Mouse (Mus musculus): ENCODE measurements at regions not wholly inside any gene's neighbourhood (a gene's known extent, or its start where the extent isn't known, plus 50 kb on each side); places are given as distances from the start of the nearest gene placed in this dataset.

DNA sequence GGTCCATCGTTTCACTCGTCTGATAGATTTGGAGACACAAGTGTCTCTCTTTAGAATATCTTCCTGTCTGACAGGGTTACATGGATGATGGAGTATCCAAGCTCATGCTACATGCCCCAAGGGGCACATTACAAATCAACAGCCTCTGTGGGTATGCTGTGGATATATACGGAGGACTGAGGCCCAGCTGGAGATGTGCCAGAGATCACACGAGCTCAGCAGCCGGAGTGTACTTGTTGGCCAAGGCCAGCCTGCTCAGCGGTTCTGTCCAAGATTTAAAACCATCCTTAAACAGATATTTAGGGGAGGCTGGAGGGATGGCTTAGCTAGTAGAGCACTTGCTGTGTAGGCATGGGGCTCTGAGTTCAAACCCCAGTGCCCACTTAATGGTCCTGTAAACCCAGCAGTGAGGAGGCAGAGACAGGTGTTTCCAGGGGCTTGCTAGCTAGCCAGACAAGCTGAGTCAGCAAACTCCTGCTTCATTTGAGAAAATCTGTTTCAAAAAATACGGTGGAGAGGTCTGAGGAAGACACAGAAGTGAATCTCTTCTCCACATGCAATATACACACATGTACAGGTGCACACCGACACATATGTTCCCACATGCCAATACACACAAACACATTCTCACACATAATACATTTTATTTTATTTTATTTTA lies 85.6 kb upstream of the Aldh1b1 start:
- DNase-seq, result no peak

DNA sequence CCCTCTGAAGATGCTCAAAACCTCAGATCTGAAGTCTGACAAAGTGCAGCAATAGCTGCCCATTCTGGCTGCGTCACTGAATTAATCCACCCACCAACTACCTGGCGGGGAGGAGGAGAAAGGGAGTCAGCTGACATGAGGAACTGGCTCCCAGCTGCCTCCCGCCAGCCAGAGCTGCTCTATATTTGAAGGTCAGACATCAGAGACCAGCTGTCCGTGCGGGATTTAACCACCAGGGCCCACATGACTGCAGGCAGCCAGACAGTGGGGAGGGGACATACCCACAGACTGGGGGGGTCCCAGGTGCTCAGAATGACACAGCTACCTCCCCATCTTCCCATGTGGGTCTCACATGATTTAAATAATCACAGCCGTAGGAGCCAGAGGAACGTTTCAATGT lies 94.8 kb upstream of the Aldh1b1 start:
- no peak for DNase-seq

DNA sequence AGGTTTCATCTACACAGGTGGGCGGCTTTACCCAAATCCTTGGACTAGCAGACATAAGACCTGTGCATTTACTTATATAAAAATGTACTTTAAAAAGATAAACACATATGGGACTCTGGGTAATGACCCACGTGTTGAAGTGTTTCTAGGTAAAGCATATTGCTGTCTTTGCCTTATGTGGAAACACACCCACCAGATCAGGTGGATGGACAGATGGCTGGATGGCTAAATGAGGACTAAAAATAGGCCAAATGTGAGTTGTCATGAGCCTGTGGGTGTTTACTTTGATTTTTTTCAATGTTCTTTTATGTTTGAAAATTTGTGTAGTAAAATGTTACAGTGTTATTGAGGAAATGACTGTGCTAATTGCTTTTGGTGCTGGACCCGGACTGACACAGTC lies 99.2 kb upstream of the Aldh1b1 start:
- DNase-seq, result no peak

DNA sequence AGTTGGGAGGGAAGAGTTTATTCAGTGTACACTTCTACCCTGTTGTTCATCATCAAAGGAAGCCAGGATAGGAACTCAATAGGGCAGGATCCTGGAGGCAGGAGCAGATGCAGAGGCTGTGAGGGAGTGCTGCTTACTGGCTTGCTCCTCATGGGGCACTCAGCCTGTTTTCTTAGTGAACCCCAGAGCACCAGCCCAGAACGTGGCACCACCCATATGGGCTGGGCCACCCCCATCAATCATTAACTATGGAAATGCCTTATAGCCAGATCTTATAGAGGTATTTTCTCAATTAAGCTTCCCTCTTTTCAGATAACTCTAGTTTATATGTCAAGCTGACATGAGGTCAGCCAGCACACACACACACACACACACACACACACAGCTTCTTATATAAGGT lies 103.6 kb upstream of the Aldh1b1 start:
- DNase-seq, result no peak

DNA sequence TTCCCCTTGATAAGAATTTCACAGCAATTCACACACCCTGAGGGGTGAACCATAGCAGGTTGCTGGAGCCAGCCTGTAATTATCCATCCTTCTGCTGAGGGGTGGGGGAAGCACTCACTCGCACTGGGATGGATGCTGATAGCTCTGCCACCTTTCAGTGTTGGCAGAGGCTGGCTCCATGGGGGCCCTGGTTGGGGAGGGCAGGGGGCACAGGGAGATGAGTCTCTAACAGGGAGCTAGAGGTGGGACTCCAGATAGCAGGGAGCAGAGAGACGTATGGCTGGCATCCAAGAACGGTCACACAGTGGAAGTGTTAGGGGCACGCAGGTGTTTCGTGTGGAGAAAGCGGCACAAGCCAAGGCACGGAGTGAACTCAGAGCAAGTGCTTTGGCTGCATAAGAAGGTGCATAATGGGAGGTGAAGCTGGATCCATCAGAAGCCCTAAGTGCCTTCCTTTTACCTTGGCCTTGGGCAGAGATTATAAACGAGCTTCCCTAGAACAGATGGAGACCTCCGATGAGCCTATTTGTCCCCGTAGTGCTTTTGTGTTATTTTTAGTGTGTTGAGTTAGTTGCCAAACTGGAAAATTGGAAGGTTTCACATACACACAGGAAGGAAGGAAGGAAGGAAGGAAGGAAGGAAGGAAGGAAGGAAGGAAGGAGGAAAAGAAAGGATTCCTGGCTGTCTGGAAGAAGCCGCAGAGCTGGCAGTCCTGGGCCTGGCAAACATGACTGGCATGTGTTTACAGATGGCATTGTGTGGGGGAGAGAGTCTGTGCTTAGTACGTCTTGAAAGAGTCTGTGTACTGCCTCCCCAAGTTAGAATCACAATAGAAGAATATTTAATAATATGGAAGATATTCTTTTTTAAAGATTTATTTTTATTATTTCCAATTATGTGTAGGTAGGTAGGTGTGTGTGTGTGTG lies 108.6 kb upstream of the Aldh1b1 start:
- DNase-seq, result no peak

DNA sequence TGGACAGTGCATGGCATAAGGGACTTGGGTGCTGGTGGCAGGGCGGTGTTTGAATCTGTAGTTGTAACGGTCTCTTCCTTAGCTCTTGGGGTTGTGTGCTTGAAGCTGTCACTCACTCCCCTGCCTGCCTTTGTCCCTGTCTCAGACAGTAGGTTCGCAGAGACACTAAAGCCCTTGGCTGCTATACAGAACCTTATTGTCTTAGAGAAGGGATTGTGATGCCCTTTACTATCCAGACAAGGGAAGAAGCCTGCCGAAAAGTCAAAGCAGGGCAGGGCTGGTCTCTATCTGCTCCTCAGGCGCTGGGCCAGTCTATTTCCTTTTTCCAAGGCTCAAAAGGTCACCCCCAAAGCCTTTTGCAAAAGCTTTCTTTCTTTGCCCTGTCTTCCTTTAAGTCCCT lies 109.2 kb upstream of the Aldh1b1 start:
- DNase-seq, result no peak

DNA sequence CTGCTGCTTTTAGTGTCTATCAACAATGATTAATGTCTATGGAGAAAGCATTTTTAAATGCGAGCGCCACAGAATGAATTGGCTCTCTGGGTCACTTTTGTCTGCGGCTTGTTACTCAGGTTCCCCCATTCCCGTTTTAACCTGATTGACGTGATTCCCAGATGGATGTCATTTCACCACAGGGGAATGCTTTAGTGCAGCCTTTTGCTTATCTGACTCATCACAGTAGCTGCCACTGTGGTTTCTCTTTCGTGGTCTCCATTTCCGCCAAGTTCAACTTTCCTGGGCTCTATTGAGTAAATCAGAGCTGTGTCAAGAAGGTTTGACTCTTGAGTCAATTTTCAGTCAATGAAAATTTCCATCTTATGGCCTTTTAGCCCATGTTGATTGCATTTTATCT lies 110.6 kb upstream of the Aldh1b1 start:
- no peak for DNase-seq

DNA sequence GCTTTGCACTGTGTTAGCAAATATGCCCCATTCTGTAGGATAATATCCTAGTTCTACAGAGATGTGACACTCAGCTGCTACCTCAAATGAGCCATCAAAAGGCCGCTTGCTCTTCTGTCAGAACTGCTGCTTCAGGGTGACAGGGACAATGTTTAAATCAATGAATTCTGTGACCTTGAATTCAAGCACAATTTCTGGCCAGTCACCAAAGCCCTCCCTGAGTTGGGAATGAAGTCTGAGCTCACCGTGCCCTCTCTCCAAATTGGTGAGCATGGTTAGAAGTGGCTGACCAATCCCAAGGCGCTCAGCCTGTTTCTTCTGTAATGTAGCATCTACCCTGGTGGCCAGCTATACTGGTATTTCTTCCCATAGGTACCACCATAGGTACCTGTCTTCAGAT lies 113.8 kb upstream of the Aldh1b1 start:
- DNase-seq, result no peak

DNA sequence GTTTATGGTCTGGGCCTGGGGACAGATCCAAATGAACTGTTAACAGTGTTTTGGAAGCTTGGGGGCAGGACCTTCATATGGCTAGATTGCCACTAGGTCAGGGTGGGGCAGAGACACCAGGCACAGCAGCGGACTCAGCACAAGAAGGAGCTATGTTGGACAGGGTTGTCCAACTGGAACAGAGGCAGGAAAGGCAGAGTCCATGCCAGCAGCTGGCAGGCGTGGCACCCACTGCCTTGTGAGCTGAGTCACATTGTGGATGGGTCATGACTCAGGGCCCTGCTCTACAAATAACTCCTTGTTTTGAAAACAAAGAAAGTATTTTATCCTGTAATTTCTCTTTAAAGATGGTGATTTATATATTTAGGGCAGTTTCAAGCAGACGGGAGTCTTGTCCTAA lies 115.6 kb upstream of the Aldh1b1 start:
- DNase-seq, result no peak

DNA sequence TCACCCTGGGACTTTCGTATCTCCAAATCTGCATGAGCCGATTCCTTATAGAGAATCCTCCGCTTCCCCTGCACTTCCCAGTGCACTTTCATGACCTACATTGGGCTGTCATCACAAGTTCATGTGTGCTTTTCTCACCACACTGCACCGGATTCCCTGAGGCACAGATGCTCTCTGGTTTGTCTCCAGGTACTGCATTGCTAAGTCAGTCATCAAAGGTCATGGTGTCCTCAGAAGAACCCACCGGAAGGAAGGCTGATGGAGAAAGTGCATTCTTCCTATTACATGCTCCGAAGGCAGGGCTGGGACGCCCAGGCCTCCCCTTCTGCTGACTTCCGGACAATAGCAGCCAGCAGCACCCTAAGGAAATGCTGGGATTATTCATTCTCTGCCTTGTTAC lies 116.1 kb upstream of the Aldh1b1 start:
- DNase-seq, result no peak

DNA sequence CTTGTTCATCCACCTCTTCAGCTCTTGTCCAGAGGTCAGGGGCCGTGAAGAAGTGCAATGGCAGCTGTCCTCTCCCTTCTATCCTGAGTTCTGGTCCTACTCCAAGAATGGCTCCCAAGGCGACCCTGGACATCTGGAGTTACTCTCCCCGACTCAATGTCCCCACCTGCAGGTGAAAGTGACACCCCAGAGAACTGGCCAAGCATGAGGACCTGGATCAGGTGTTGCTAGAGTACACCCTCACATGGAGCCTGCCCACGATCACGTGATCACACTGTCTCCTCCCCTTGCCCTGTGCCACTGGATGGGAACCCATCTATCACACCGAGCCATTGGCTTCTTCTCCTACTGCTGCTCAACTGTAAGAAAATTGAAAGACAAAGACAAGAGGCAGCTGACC lies 122.7 kb upstream of the Aldh1b1 start:
- DNase-seq, result peak; percentile 6 to 19

DNA sequence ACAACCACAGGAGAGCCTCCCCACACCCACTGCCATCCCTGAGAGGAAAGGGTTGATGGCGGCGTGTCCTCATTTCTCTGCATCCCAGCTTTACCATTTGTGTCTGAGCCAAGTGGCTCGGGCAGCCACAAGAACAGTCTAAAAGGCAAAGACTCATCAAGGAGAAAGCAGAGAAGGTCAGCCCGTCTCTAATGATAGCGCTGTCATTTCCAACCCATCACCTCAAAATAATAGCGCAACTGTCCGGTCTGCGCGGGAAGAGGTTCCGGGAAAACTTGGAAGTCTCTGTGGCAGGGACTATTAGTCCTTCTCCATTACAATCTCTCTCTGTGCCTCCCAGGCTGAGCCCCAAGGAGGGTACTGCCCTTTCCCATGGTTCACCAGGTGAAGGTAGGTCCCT lies 124.5 kb upstream of the Aldh1b1 start:
- DNase-seq, result no peak

DNA sequence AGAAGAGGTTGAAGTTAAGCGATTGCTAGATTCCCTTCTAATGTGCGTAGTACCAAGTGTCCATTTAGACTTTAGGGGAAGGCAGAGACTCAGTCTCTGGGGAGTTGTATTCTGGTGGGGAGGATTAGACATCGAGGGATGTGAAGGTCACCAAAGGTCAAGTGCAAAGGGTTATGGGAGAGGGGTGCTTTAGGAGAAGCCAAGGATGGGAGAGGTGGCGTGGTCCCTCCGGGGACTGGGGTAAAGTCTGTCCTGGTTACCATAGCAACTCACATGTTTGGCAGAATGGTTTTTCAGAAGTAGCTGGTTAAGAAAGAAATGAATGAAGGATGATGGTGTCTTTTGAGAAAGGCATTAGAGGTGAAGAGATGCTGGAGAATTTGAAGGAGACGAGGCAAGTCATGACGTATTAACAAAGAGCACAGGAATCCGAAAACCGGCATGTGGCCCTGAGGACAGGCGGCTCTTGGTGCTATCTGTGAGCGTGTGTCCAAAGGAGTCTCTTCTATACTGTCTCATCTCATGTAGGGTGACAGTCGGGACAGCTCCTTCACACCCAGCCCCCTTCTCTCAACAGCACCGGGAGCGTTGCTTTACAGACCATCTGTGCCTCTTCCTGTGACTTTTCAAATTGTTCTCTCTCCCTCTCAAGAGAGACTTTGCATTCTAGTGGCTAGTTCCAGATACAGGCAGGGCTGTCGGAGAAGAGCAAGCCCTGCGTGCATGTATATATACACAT lies 125.6 kb upstream of the Aldh1b1 start:
- DNase-seq, result no peak

DNA sequence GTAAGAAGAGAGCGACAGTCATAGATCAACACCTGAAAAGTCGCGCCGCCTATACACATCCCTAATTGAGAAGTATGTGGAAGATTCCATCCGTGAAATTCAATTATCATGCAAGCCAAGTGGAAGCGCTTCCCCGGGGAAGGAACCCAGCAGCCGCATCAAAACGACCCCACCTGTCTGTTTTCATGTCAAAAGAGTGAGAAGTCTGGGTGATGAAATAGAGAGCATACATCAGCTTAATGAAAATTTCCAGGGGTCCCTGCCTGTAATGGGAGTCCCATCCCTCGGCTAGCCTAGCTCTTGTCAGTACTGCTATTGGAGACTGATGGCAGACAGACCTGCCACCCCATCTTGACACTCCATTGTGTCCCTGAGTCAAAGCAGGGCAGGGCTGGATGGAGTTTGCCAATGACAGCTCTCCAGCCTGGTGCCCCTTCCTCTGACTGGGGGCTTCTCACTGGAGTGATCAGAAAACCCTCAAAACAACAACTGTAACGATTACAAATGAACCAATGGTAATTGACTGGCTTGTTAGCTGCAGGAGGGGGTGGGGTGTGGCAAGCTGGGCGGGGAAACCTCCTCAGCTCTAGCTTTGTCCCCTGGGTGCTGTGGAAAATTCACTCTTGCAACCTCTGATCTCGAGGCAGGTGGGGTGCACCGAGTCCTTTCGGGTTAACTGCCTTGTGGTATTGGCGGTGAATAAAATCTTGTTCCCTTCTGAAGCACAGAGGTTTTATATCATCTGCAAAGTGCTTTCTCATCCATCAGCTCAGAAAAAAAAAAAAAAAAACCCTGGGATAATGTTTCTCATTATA lies 126.4 kb upstream of the Aldh1b1 start:
- no peak for DNase-seq

DNA sequence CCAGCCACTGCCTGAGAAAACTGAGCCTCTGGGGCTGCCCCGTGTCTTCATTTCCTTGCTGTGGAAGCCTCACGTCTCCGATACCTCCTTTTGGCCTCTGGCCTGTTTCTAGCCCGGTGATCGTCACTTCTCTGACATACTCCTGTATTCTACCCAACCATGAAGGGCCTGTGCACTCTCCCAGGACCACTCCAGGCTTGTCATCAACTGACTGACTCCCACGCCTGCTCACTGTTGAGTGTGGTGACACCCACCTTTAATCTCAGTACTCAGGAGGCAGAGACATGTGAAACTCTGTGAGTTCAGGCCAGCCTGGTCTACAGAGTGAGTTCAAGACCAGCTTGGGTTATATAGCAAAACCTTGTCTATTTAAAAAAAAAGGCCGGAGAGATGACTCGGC lies 132.1 kb upstream of the Shb start:
- no peak for DNase-seq

DNA sequence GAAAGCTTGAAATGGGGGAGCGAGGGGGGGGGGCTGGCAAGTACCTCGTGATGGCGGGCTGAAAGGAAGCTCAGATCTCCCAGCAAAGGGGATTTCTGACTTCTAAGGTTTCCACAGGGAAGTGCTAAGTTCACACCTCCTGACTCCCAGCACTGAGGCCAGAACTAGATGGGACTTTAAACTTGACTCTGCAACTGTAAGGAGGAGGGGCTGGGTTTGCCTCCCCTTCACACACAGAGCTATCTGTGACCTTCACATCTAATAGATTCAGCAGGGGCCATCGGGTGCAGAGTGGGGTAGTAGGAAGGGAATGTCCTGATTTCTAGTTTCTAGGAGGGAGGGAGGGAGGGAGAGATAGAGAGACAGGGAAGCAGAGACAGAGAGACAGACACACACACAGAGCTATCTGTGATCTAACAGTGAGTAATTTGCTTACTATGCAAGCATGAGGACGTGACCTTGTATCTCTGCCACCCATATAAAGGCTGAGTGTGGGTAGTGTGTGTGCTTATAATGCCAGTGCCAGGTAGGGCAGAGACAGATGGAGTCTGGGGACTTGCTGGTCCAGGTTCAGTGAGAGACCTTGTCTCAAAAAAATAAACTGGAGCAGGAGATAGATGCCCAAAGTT lies 125.2 kb upstream of the Shb start:
- DNase-seq, result no peak

DNA sequence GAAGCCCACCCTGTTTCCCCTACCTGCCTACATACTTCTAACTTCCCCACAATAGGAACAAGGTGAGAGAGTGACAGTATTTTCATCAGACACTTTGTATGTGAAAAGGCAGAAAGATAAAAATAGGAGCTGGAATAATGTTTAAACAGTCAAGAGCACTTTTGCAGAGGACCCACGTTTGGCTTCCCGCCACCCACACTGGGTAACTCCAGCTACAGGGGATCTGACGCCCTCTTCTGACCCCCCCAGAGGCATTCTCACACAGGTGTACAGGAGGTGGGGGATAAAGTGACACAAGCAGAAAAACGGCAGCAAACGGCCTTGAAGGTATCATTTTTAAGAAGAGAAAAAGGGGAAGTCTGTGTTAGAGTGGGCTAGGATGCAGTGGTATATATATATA lies 123.5 kb upstream of the Shb start:
- no peak for DNase-seq

DNA sequence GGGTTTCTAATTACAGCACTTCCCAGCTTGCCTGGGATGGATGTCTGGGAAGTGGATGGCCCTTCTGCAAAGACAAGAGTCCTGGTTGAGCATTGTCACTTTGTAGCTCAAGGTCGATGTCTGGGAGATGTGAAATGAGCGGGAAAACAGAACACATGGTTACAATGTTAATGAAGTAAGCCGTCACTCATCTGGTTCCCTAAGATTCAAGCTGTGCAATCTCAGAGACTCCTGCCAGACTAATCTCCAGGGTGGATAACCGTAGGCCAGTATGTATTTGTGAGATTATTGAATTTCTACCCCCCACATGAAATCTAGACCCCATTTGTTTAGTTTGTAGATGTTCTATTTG lies 122.5 kb upstream of the Shb start:
- DNase-seq, result no peak

DNA sequence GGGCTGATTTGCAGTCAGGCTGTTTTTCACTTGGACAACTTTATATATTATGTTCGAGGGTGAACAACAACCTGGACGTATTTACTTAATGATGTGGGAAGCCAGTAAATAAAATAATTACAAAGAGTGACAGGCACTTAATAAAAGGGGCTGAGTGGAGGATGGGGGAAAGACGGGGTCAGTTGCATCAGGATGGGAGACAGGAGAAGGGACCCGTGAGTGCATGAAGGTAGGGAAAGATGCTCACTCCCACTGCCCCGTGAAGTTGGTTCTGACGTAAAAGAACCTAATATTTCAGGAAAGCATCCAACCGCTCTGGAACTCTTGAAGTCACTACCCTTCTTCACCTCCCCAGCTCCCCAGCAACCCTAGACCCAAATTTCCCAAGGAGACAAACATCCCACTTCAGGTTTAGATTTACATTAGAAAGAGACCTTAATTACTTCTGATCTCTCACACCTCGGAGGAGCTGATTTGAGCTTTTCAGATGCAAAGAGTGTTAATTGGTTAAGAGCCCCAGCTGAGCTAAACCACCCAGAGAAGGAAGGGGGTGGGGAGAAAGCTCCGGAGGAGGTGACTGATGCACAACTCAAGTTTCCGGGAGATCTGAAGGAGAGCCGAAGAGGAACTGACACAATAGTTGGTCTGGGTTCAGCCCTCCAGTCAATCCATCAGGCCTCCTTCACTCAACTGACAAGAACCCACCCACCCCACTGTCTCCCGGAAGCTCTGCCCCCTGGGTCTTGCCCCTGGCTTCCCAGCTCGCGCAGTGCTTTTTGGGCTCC lies 121.9 kb upstream of the Shb start:
- no peak for DNase-seq

DNA sequence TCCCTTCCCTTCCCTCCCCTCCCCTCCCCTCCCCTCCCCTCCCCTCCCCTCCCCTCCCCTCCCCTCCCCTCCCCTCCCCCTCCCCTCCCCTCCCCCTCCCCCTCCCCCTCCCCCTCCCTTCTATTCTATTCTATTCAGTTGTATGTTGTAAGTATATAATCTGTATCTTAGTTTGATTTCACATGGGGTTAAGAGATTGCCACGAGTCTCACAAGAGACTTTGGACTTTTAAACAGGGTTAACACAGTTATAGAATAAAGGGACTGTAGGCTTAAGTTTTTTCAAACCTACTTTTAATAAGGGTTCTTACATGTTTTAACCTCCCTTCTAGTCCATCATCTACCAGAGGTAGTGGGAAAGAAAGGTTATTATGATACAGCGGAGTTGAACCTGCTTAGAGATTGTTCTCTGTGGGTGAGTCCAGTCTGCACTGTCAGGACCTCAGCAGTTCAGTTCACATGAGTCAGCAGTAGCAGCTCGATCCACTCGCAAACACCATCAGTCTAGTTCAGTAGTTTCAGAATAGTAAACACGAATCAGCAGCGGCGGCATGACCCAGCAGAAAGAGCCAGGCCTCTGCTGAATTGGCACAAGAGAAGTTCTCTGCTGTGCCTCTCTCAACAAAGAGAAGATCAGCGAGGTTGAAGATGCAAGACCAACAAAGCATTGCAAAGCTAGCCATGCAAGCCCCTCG lies 116.8 kb upstream of the Shb start:
- DNase-seq, result no peak

DNA sequence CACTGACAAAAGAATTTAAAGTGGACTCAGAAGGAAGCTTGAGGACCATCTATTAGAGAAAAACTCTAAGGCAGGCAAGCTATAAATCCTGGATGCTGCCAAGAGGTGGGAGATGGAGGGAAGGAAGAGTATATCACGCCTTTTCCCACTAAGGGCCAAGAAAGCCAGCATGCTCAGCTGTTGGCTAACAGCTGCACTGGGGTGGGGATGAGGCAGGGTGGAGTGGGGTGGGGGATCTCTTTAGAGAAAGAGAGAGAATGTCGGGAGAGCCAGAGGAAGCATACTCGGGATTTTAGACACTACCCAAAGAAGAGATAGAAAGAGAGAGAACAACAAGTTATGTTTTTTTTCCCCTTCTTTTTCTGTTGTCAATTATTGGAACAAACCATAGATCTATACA lies 115.2 kb upstream of the Shb start:
- no peak for DNase-seq
